Mouse (Mus musculus): ENCODE data around the gene Prkn. TPM values are rescaled to one million over a fixed set of nuclear protein-coding genes. Genes with fewer than 3 reads are reported as not detected.

Gene Prkn
- total and polyA plus RNA-seq, 3 experiments = 4.5 to 10.6 (median 10.3) TPM

GRCm38 (mm10) chr17:11261679-11262078, 421.5 kb downstream of the Prkn start:
- Histone ChIP-seq H3K36me3 (ENCODE audit: control insufficient read depth, insufficient read depth, low read length) (no peaks in the 10 kb centered on the region), H3K4me3 (no peak overlapping the region), H3K27ac (no peak overlapping the region), H3K27me3 (ENCODE audit: control insufficient read depth, insufficient read depth, low read length) (no peaks in the 10 kb centered on the region), H3K79me2 (replicated peaks; ENCODE audit: control insufficient read depth, insufficient read depth, low read length) (no peaks in the 10 kb centered on the region), H3K9ac (ENCODE audit: low read depth, low read length) (no peak overlapping the region), H3K4me1 (ENCODE audit: control insufficient read depth, insufficient read depth, low read length) (no peaks in the 10 kb centered on the region)
- TF ChIP-seq EP300 (IDR thresholded peaks at IDR 0.05; ENCODE audit: insufficient read depth, low read depth, low read length) (no peak), POLR2A (IDR thresholded peaks at IDR 0.05; ENCODE audit: insufficient read depth, low read depth, low read length) (no peak), CTCF (IDR thresholded peaks at IDR 0.05) (no peak)
- WGBS = 84% methylated on average over 5 of the region's 5 CpGs
- intact Hi-C loops (cut with DNase I) = no loop called here
- DNase-seq = no peak

GRCm38 (mm10) chr17:11267951-11268350, 427.8 kb downstream of the Prkn start:
- WGBS = 84% methylated on average over 4 of the region's 4 CpGs
- DNase-seq = no peak
- Histone ChIP-seq H3K79me2 (replicated peaks; ENCODE audit: control insufficient read depth, insufficient read depth, low read length) (peaks cover 2% of the 10 kb centered on the region; the same call in 1 of the 2 replicates), H3K9ac (ENCODE audit: low read depth, low read length) (no peak overlapping the region), H3K4me1 (ENCODE audit: control insufficient read depth, insufficient read depth, low read length) (no peaks in the 10 kb centered on the region), H3K4me3 (no peak overlapping the region), H3K27ac (no peak overlapping the region), H3K27me3 (ENCODE audit: control insufficient read depth, insufficient read depth, low read length) (no peaks in the 10 kb centered on the region), H3K36me3 (ENCODE audit: control insufficient read depth, insufficient read depth, low read length) (no peaks in the 10 kb centered on the region)
- TF ChIP-seq CTCF (IDR thresholded peaks at IDR 0.05) = no peak
- no peak for TF ChIP-seq EP300 (IDR thresholded peaks at IDR 0.05; ENCODE audit: insufficient read depth, low read depth, low read length)
- TF ChIP-seq POLR2A (IDR thresholded peaks at IDR 0.05; ENCODE audit: insufficient read depth, low read depth, low read length) = no peak
- intact Hi-C loops (cut with DNase I) = no loop called here

- Histone ChIP-seq H3K4me1 (ENCODE audit: control insufficient read depth, insufficient read depth, low read length) (no peaks in the 10 kb centered on the region), H3K27me3 (ENCODE audit: control insufficient read depth, insufficient read depth, low read length) (no peaks in the 10 kb centered on the region), H3K27ac (no peak overlapping the region), H3K79me2 (replicated peaks; ENCODE audit: control insufficient read depth, insufficient read depth, low read length) (peaks cover 2% of the 10 kb centered on the region; the same call in 1 of the 2 replicates), H3K9ac (ENCODE audit: low read depth, low read length) (no peak overlapping the region), H3K4me3 (no peak overlapping the region), H3K36me3 (ENCODE audit: control insufficient read depth, insufficient read depth, low read length) (no peaks in the 10 kb centered on the region)
- WGBS = 53% methylated on average over 4 of the region's 4 CpGs
- no peak for DNase-seq
- intact Hi-C loops (cut with DNase I) = no loop called here
- TF ChIP-seq CTCF (IDR thresholded peaks at IDR 0.05) = no peak
- no peak for TF ChIP-seq EP300 (IDR thresholded peaks at IDR 0.05; ENCODE audit: insufficient read depth, low read depth, low read length)
- no peak for TF ChIP-seq POLR2A (IDR thresholded peaks at IDR 0.05; ENCODE audit: insufficient read depth, low read depth, low read length)
Measured at GRCm38 (mm10) chr17:11270179-11270578, 430.0 kb downstream of the Prkn start.

- Histone ChIP-seq H3K79me2 (replicated peaks; ENCODE audit: control insufficient read depth, insufficient read depth, low read length) (peaks cover 2% of the 10 kb centered on the region; the same call in 1 of the 2 replicates), H3K4me1 (ENCODE audit: control insufficient read depth, insufficient read depth, low read length) (no peaks in the 10 kb centered on the region), H3K9ac (ENCODE audit: low read depth, low read length) (no peak overlapping the region), H3K27me3 (ENCODE audit: control insufficient read depth, insufficient read depth, low read length) (no peaks in the 10 kb centered on the region), H3K4me3 (no peak overlapping the region), H3K27ac (no peak overlapping the region), H3K36me3 (ENCODE audit: control insufficient read depth, insufficient read depth, low read length) (no peaks in the 10 kb centered on the region)
- no peak for DNase-seq
- intact Hi-C loops (cut with DNase I) = no loop called here
- no peak for TF ChIP-seq CTCF (IDR thresholded peaks at IDR 0.05)
- no peak for TF ChIP-seq POLR2A (IDR thresholded peaks at IDR 0.05; ENCODE audit: insufficient read depth, low read depth, low read length)
- no peak for TF ChIP-seq EP300 (IDR thresholded peaks at IDR 0.05; ENCODE audit: insufficient read depth, low read depth, low read length)
Measured at GRCm38 (mm10) chr17:11271876-11272275, 431.7 kb downstream of the Prkn start.

GRCm38 (mm10) chr17:11284246-11284645, 444.1 kb downstream of the Prkn start:
- Histone ChIP-seq H3K4me3 (no peak overlapping the region), H3K4me1 (ENCODE audit: control insufficient read depth, insufficient read depth, low read length) (no peaks in the 10 kb centered on the region), H3K27ac (no peak overlapping the region), H3K79me2 (replicated peaks; ENCODE audit: control insufficient read depth, insufficient read depth, low read length) (no peaks in the 10 kb centered on the region), H3K9ac (ENCODE audit: low read depth, low read length) (no peak overlapping the region), H3K27me3 (ENCODE audit: control insufficient read depth, insufficient read depth, low read length) (no peaks in the 10 kb centered on the region), H3K36me3 (ENCODE audit: control insufficient read depth, insufficient read depth, low read length) (no peaks in the 10 kb centered on the region)
- intact Hi-C loops (cut with DNase I) = no loop called here
- TF ChIP-seq CTCF (IDR thresholded peaks at IDR 0.05) (no peak), EP300 (IDR thresholded peaks at IDR 0.05; ENCODE audit: insufficient read depth, low read depth, low read length) (no peak), POLR2A (IDR thresholded peaks at IDR 0.05; ENCODE audit: insufficient read depth, low read depth, low read length) (no peak)
- no peak for DNase-seq
- 68% methylated on average over 4 of the region's 4 CpGs for WGBS

GRCm38 (mm10) chr17:11290183-11290582, 450.0 kb downstream of the Prkn start:
- no peak overlapping the region for H3K4me3 ChIP-seq
- no peaks in the 10 kb centered on the region for H3K4me1 ChIP-seq (ENCODE audit: control insufficient read depth, insufficient read depth, low read length)
- TF ChIP-seq POLR2A (IDR thresholded peaks at IDR 0.05; ENCODE audit: insufficient read depth, low read depth, low read length) (no peak), EP300 (IDR thresholded peaks at IDR 0.05; ENCODE audit: insufficient read depth, low read depth, low read length) (no peak), CTCF (IDR thresholded peaks at IDR 0.05) (no peak)
- no peaks in the 10 kb centered on the region for H3K36me3 ChIP-seq (ENCODE audit: control insufficient read depth, insufficient read depth, low read length)
- 72% methylated on average over 3 of the region's 3 CpGs for WGBS
- no peaks in the 10 kb centered on the region for H3K27me3 ChIP-seq (ENCODE audit: control insufficient read depth, insufficient read depth, low read length)
- no peak overlapping the region for H3K27ac ChIP-seq
- intact Hi-C loops (cut with DNase I) = no loop called here
- H3K9ac ChIP-seq (ENCODE audit: low read depth, low read length) = no peak overlapping the region
- H3K79me2 ChIP-seq (replicated peaks; ENCODE audit: control insufficient read depth, insufficient read depth, low read length) = no peaks in the 10 kb centered on the region
- DNase-seq = no peak
